ENCODE assay signal across 24 mouse cellular contexts in the genomic region with DNA sequence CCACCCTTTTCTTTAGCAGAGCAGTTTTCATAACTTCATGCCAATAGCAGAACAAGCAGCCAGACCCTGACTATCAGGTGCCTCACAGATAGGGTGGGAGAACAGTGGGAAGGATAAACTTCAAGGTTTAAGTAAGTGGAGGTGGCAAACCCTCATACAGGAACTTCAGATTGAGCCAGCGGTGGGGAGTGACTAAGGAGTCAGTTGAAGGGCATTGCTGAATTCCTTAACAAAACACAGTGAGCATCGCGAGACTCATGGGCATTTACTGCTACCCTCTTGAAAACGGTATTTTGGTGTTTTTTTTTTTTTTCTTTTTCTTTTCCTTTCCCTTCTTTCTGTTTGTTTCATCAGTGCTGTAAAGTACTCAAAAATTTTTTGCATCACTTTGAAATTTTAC.
DNase-seq lines count a peak whose midpoint lies in the region; ATAC-seq and TF ChIP-seq lines count a peak whose summit lies in the region.
"Had no signal": no experiment of that assay in that cellular context is flagged by ENCODE, and none has a peak within 500 bp of the region (broad histone marks: within the 10 kb centered on the region; RNA-seq: fewer than 3 reads in every experiment).

No protein-coding gene starts in this region.

- no peaks in the 10 kb centered on the region for H3K27me3 ChIP-seq in forebrain, embryonic 12.5 days
- H3K27me3 ChIP-seq: embryonic facial prominence, embryonic 13.5 days; embryonic facial prominence, embryonic 15.5 days; forebrain, embryonic 13.5 days; forebrain, embryonic 15.5 days had no signal

- H3K9ac ChIP-seq in ES-E14 (ENCODE audit: insufficient read depth, low read depth, low read length, poor library complexity, severe bottlenecking), result no peak overlapping the region
- H3K9ac ChIP-seq in forebrain, embryonic 12.5 days, result no peak overlapping the region
- H3K9ac ChIP-seq: embryonic facial prominence, embryonic 13.5 days; embryonic facial prominence, embryonic 15.5 days; forebrain, embryonic 13.5 days; forebrain, embryonic 15.5 days; forebrain, postnatal 0 days had no signal

- in situ Hi-C loops in ES-E14 (cut with MboI; ENCODE audit: low sequenced_read_pairs in 2 of 2, unreplicated experiment in 2 of 2), result loop anchor here in 1 of 2 experiments (25.0 kb wide), 1 partner anchor 218 kb away; no protein-coding TSS in a partner anchor

- H3K36me3 ChIP-seq in ES-E14 (ENCODE audit: control insufficient read depth, insufficient read depth, low read length, poor library complexity, severe bottlenecking), result no peaks in the 10 kb centered on the region
- no peaks in the 10 kb centered on the region for H3K36me3 ChIP-seq in forebrain, embryonic 12.5 days (replicated peaks)
- H3K36me3 ChIP-seq: embryonic facial prominence, embryonic 13.5 days; embryonic facial prominence, embryonic 15.5 days; forebrain, embryonic 10.5 days; forebrain, embryonic 15.5 days had no signal

- ATAC-seq in forebrain, embryonic 12.5 days (ENCODE audit: low FRiP score), result no peak
- ATAC-seq: forebrain, embryonic 13.5 days; forebrain, embryonic 15.5 days; forebrain, postnatal 0 days had no signal

- no peak overlapping the region for H3K27ac ChIP-seq in ES-E14 (ENCODE audit: insufficient read depth, low read depth, low read length, poor library complexity, severe bottlenecking)
- H3K27ac ChIP-seq in forebrain, embryonic 12.5 days, result no peak overlapping the region
- H3K27ac ChIP-seq: embryonic facial prominence, embryonic 13.5 days; embryonic facial prominence, embryonic 15.5 days; forebrain, embryonic 10.5 days; forebrain, embryonic 13.5 days; forebrain, embryonic 15.5 days had no signal

- no peaks in the 10 kb centered on the region; a peak in 1 of 4 replicates for H3K4me1 ChIP-seq in ES-E14 (ENCODE audit: control insufficient read depth in 2 of 2, insufficient read depth in 2 of 2, low read length in 2 of 2, poor library complexity in 1 of 2)
- no peaks in the 10 kb centered on the region for H3K4me1 ChIP-seq in forebrain, embryonic 12.5 days
- H3K4me1 ChIP-seq: embryonic facial prominence, embryonic 13.5 days; embryonic facial prominence, embryonic 15.5 days; forebrain, embryonic 10.5 days; forebrain, embryonic 13.5 days; forebrain, embryonic 15.5 days had no signal

- H3K4me3 ChIP-seq in ES-E14 (ENCODE audit: insufficient read depth in 1 of 2, low read depth in 1 of 2, low read length in 2 of 2, poor library complexity in 1 of 2, severe bottlenecking in 1 of 2), result no peak overlapping the region
- H3K4me3 ChIP-seq in forebrain, embryonic 12.5 days (replicated peaks), result no peak overlapping the region
- H3K4me3 ChIP-seq: embryonic facial prominence, embryonic 13.5 days; embryonic facial prominence, embryonic 15.5 days; erythroblast, embryonic 14.5 days; forebrain, embryonic 10.5 days; forebrain, embryonic 13.5 days; forebrain, embryonic 15.5 days had no signal

- WGBS in forebrain, embryonic 12.5 days, result 77% methylated on average over 4 of the region's 4 CpGs

- peak; percentile 54 for DNase-seq in heart, adult 11 months
- DNase-seq in heart, adult 18-20 months, result no peak
- DNase-seq in ES-CJ7 (ENCODE audit: low read depth, low spot score), result peak; percentile 29
- no peak for DNase-seq in ES-E14 (ENCODE audit: low read depth, low spot score)
- peak; percentile 31 for DNase-seq in ZHBTc4 (ENCODE audit: low read depth, low spot score)
- DNase-seq in cerebellum, adult 9-11 months, result no peak
- no peak for DNase-seq in thymus, postnatal 4 days
- DNase-seq: adrenal gland, adult 2 months; adrenal gland, postnatal 10 days; adrenal gland, postnatal 25 days; cerebellum, adult 11 months; cerebellum, adult 18-20 months; cerebellum, adult 8-10 months; cerebellum, postnatal 10 days; cerebellum, postnatal 25 days; embryo, embryonic 11 days; forebrain, postnatal 0 days had no signal

- H3K9me3 ChIP-seq in ES-E14 (ENCODE audit: control insufficient read depth, insufficient read depth, low read depth, low read length), result no peaks in the 10 kb centered on the region
- H3K9me3 ChIP-seq in forebrain, embryonic 12.5 days, result no peaks in the 10 kb centered on the region
- H3K9me3 ChIP-seq: embryonic facial prominence, embryonic 13.5 days; embryonic facial prominence, embryonic 15.5 days; forebrain, embryonic 10.5 days; forebrain, embryonic 13.5 days; forebrain, embryonic 15.5 days had no signal

- no peak overlapping the region for H3K4me2 ChIP-seq in forebrain, embryonic 12.5 days
- H3K4me2 ChIP-seq: embryonic facial prominence, embryonic 13.5 days; embryonic facial prominence, embryonic 15.5 days; forebrain, embryonic 13.5 days; forebrain, embryonic 15.5 days had no signal

TF ChIP-seq in ES-E14, 5 proteins besides CTCF, POLR2A, EP300 and RAD21:
- TF ChIP-seq MAFK (IDR thresholded peaks at IDR 0.05; ENCODE audit: insufficient read depth, low read depth, low read length) (no peak), HCFC1 (IDR thresholded peaks at IDR 0.05; ENCODE audit: borderline replicate concordance, insufficient read depth, low read length) (no peak), CHD2 (IDR thresholded peaks at IDR 0.05; ENCODE audit: low read depth, low read length) (peak; percentile 76; the same call in 1 of the 2 replicates)
TF ChIP-seq in ES-E14: peak in this region for 1.

Comparison
In these comparisons a context has a peak if more than half of its experiments do, and no peak if none do; other contexts are left out.
1. DNase-seq: peak in heart, adult 11 months (single experiment), ES-CJ7 (single experiment) and ZHBTc4 (single experiment); none in heart, adult 18-20 months (0 of 2), ES-E14 (single experiment), cerebellum, adult 9-11 months (single experiment) and thymus, postnatal 4 days (single experiment).